Mouse (Mus musculus): Measurements from ENCODE around the gene Gtf2h4.

Gtf2h4 gene

DNA sequence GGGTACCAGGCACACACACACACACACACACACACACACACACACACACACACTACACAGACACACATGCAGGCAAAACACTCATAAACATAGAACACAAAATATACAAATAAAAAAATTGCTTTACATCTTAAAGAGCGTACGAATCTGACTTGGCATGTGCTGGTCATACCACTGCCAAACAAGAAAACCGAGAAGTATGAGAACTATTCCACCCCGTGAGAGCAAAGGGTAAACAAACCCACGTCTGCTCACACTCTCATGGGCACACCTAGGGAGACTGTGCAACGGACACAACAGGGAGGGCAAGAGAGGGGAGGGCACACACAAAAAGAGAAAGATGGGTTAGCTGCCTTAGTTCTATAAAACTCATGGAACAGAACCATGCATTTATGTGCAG is 23.2 kb upstream of the Gtf2h4 start:
- DNase-seq = no peak

- DNase-seq = peak; percentile 56
Measured at GRCm38 (mm10) chr17:35695289-35695688, 21.8 kb upstream of the Gtf2h4 start.

DNA sequence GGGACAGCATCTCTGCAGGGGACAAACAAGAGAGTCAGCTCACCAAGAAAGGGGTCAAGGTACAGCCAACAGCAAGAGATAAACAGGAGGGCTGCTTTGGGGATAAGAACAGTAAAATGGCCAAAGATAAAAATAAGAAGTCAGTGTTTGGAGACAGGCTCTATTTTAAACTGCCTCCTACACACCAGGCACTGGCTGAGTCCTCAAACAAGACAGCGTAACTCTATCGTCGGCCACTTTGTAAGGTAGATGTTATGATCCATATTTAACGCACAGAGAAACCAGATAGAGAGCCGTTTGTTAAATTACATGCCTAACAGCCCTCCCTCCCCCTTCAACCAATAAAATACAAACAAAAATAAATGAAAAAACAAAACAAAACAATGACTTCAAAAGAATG is 20.4 kb upstream of the Gtf2h4 start:
- DNase-seq = no peak

- DNase-seq = no peak
Measured at GRCm38 (mm10) chr17:35692368-35692767, 18.8 kb upstream of the Gtf2h4 start.

DNA sequence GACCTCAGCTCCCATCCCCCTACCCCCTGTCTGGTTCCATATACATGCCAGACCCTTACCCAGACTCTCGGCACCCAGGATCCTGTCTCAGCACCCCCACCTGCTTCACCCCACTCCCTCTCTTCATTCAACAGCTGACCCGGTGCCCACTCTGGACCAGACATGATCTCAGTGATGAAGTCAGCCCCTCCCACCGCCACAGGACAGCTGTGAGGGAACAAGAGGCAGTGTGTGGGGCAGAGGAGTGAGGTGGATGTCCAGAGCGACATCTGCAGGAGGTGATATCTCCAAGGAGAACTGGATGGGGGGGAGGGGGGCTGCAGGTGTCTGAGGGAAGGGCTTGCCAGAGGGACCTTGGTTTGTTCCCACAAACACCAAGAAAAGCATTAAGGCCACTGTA is 18.3 kb upstream of the Gtf2h4 start:
- DNase-seq = no peak

DNA sequence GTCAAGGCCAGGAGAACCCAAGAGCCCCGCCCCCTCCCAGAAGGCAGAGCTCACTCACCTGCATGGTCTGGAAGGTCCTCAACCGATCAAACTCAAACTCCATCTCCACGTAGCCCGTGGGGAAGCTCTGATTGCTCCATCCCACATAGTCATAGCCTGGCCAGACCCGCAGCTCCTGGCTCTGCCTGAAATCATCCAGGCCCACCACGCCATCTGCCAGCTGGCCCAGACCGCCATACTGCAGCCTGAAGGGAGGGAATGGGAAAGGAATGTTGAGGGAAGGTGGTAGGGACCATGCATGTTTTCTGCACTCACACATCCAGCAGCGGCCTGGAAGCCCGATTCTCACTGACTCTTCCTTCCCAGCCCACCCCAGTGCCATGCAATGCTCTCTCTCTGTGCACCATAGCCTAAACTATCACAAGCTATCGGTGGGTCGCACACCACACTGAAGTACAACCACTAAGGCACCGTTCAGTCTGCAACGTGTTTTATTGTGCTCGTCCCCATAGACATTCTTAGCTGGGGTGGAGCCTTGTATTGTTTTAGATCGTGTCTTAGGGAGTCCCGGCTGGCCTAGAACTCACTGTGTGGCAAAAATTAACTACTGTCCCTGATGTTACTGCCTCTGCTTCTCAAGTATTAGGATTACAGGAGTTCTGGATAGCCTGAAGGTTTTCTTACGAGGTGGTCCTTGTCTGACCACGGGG is 16.6 kb upstream of the Gtf2h4 start:
- DNase-seq = no peak

DNA sequence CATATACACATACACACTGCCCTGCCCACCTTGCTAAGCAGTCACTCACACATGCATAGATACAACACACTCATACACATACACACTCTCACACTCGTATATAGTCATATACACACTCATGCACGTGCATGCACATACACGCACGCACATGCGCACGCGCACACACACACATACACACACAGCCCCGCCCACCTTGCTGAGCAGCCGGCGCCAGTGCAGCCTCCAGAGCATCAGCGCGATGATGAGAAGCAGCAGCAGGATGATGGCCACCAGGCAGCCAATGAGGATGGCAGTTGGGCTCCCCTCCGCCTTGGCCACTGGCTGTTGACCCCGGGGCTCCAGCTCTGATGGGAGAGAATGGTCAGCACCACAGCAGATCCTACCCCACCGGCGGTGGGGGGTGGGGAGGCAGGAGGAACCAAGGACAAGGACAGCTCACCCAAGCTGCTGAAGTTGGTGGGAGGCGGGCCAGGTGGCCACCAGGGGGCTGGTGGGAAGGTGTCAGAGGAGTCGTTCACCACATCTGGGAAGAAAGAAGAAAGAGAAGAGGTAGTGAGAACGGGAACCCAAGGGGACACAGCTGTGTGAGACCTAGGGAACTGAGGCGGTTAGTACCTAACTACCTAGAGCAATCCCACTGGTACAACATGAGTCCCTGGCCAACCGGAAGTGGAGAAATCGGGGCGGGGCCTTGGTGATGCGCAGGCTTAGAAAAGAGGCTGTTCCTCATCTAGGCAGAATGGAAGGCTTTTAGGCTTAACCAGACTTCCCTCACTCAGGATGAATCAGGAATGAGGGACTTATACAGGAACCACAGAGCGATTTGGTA is 15.0 kb upstream of the Gtf2h4 start:
- DNase-seq = no peak

GRCm38 (mm10) chr17:35685061-35685460 is 11.5 kb upstream of the Gtf2h4 start:
- no peak for DNase-seq

DNA sequence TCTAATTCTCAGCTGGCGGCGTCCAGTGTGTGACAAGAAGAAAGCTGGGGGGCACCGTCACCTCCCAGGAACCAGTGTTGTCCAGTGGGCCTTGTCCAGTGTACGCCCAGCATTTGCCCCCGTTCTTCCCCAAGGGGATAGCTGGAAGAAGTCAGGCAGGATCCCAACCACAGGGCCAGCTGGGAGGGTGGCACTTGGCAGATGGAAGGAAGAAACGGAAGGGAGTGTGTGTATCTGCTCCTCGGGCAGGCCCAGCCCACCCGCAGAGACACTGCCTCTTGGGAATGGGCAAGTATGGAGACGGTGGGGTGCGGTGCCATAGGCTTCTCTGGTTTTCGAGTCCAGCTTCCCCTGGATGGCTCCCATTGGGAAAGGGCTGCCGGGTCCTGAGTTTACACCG is 8.4 kb upstream of the Gtf2h4 start:
- no peak for DNase-seq

DNA sequence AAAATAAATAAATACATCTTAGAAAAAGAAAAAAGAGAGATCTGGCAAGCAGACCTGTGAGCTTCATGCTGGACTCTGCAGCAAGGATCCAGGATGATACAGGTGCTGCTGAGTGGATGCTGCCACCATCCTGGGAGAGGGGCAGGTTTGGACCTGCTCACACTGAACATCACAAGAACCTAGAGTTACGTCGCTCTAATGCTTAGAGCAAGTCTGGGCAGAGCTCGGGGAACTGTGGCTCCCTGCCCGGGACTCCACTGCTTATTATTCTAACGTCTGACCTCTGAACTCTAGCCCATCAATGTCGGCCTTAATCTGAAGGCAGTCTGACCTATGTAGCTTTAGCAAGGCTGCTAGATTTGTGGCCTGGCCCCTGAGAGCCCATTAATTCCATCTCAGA is 7.1 kb upstream of the Gtf2h4 start:
- no peak for DNase-seq

DNA sequence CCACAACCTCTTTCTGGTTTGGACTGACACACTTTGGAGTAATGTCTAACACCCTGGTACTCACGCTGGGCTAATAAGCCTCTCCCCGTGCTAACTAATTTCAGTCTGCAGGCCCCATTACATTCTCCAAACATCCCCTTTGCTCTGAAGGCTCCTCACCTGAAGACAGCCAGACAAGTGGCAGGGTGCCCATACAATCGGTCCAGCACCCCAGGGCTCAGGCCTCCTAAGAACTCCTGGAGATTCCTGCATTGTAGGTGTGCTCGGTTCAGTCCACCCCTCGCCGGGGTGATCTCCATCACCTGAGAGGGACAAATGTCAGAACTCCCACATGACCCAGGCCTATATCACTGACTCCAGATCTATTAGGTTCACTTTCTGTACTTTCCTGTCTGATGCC is 1.0 kb downstream of the Gtf2h4 start:
- no peak for DNase-seq

GRCm38 (mm10) chr17:35671846-35672245 is 1.7 kb downstream of the Gtf2h4 start:
- DNase-seq = no peak

DNA sequence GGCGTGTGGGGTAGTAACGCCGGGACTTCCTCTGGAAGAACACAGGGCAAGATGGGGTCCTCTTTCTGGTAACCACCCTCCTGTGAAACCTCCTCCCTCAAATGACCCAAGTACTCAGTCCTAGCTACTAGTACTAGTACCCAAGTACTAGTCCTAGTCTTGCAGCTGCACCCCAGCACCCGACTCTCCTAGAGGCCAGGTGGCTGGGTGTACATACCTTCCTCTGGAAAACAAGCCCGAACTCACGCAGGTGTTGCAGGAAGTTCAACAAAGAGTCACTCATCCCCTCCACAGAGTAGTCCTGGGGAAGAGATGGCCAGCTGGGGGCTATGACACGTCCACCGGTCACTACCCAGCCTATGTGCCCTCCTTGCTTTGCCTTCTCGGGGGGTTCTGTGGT is 3.8 kb downstream of the Gtf2h4 start:
- no peak for DNase-seq

DNA sequence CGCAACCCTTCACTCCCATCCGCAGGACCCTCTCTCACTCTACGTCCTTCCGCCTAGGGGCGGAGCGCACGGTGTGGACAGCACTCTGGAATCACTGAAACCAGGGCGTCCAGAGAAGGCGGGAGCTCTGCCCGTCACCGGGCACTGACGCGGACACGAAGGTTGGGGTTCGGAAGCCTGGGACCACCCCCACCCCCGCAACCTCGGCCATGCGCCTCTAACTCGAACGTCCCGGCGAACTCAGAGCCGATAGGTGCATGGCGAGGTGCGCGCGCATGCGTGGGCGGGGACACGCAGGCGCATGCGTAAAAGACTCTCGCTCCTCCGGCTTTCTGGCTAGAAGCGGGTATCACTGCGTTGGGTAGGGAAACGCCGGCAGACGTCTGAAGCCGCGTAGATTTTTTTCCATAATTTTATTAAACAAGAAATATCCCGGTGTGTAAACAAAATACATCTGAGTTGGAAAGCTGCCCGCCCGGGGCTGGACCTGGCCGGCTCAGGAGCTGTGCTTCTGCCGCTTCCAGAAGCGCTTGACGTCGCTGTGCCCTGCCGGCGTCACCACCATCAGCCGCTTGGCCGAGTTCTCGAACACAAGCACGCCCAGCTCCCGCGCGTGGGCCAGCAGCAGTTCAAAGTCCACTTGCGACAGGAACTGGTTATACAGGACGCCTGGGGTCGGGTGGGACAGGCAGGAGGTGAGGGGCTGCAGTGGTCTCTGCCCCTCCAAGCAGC is 6.0 kb downstream of the Gtf2h4 start, which contains the start of gene Vars2:
Gene Vars2 (minus strand): TSS at position 259 of the 732 bp plus-strand sequence.
- DNase-seq = peak; percentile 99

DNA sequence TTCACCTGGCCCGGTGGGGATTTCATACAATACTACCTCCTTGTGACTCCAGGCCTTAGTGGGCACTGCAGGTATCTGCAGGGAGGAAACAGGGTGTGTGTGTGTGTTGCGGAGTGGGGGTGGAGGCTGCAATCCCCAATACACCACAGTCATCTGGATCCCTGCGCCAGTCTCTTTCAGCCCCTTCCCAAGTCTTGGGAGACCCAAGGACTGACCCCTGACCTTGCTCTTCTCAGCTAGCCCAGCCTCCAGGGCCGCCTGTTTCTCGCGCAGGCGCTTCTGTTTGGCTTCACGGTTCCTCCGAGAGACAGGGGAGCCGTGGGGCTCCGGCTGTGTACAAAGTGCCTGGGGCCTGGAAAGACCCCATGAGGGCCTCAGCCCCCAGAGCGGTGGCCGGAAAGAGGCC is 6.7 kb downstream of the Gtf2h4 start:
- DNase-seq = peak; percentile 43

GRCm38 (mm10) chr17:35665957-35666515 is 7.5 kb downstream of the Gtf2h4 start:
- DNase-seq = peak; percentile 62

GRCm38 (mm10) chr17:35653086-35653485 is 20.5 kb downstream of the Gtf2h4 start:
- no peak for DNase-seq

DNA sequence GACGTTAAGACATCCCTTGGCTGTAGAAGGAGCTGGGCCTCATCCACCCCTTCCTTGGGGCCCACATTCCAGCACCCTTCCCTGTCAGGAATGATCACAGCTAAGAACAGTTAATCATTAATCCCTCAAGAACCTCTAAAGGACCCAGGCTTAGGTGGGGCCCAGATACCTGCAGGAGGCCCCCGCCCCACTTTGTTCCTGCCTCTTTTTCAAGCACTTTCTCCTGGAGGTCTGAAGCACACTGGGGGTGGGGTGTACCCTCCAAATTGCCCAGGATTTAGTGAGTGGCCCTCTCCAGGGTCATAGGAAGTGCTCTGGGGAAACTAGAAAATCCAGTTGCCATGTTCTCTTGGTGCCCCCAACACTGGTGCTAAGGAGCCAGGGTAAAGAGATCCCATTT is 24.1 kb downstream of the Gtf2h4 start:
- peak; percentile 61 for DNase-seq

DNA sequence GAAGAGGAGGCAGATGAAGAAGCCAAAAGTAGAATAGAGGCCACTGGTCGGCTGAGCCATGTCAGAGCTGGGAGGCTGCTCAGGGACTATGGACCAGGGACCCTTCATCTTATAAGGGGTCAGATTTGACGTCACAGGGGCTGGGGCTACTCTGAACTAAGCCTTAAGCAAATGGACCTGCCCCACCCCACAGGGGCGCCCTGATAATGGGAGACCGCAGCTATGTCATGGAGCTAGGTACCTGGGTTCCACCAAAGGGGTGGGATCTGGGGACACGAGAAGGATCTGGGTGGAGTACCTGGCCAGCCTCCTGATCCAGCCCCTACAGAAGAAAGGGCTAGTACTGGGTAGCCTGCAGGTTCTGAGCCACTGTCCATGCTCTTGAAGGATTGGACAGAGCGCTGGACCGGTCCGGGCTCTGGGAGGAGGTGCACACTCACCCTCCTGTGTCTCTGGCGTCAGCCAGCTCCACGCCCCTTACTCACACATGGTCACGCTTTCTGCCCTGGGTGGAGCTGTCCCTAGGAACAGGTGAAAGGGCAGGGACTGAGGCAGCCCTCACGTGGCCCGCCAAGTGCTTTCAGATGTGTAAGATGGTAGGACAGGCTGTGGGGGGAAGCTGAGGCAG is 29.8 kb downstream of the Gtf2h4 start, which contains the start of gene Mucl3:
Gene Mucl3 (minus strand): TSS at position 87 of the 628 bp plus-strand sequence.
- DNase-seq = no peak

DNA sequence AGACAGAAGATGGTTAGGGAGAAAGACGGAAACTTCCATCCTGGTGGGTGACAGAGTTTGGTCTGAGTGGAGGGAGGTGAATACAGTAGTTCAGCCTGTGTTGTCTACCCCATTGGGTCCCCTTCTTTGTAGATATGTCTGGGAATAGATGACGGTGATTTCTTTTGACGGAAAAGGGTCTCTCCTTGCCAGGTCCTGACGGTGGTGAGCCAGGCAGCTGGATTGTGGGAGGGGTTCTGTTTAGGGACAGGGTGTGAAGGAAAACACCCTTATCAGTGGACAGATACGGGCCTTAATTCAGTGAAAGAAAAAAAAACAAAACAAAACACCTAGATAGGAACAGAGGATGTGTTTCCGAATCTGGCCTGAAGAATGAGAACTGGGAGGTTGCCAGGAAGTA is 34.2 kb downstream of the Gtf2h4 start:
- no peak for DNase-seq

- DNase-seq = peak; percentile 83
Measured at GRCm38 (mm10) chr17:35638475-35639190, 34.9 kb downstream of the Gtf2h4 start.

GRCm38 (mm10) chr17:35636363-35636762 is 37.2 kb downstream of the Gtf2h4 start:
- DNase-seq = no peak
